Mouse (Mus musculus) mature B cell (primary cell): Measurements from ENCODE around the gene Osbpl5.
"Not testable (repeated sequence)": the region's sequence is repeated elsewhere in the genome, so short reads cannot be mapped to it uniquely, and the experiment has no call there.

ENCODE experiments used
- in situ Hi-C: fragments of 300-500 bp; cut with MboI; formaldehyde crosslinking; loops from 2 replicates; pipeline ENCODE4 v1.14.3; 2019

Osbpl5 gene

DNA sequence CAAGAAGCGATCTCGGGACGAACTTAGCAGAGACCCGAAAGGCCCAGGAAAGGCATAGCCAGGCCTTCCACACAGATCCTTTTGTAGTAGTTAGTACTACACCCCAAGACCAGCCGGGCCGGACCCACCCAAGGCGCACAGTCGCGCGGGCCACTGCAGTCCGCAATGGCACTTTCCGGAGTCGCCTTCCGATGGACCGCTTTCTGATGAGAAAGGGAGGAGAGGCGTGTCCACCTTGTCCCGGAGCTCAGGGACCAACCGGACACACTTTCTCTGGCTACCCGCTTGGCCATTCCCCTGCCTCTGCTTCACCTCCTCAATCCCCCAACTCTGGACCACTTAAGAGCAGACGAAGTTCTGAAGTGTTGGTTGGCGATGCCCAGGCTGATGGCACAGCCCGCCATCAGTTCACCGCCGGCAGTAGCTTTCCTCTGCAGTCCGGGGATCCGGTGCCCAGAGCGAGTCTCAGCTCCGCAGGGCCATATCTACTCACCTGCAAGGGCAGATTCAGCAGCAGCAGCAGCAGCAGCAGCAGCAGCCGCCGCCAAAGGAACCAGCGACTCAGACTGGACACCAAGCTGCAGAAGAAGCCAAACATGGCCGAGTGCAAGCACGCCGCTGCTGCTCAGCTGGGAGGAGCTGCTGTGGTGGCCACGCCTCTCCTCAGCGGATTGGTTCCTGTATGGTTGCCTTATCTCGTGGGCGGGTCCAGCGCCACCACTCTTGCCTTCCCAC, 107.6 kb downstream of the Osbpl5 start, which contains the start of gene Tnfrsf22:
TSS of gene Tnfrsf22 (minus strand) at position 628 of the 735 bp plus-strand sequence.
- in situ Hi-C loops: no loop called here

DNA sequence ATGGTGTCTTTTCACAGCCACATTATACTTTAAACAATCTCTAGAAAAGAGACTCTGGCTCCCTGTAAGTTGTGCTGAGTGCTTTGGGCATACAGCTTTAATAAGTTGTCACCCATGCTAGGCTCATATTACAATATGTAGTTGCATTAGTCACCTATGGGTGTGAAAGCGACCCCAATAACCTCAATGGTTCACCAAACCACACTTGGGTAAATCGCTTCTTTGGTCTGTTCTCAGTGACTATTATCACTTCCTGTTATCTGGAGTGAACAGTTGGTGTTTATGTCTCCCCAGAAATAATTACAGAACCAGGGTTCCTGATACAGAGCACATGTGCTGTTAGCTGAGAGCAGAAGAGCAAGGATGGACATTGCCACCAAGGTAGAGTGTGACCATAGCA, 112.8 kb downstream of the Osbpl5 start:
- in situ Hi-C loops: not testable (repeated sequence)
